Mouse (Mus musculus) c-Kit-negative CD71-positive TER-119-positive erythroid progenitor cells, embryonic 14.5 days (primary cell): Measurements from ENCODE around the gene Ccnq.
"Not testable (repeated sequence)": the region's sequence is repeated elsewhere in the genome, so short reads cannot be mapped to it uniquely, and the experiment has no call there.

ENCODE experiments used
- DNase-seq: peaks from one replicate; pipeline ENCODE4 v3.0.0-alpha.2; 2013; ENCODE audit warnings: low read depth, low spot score

Ccnq gene

GRCm38 (mm10) chr11:78762201-78762600 lies 10.7 kb upstream of the Ccnq start:
- no peak for DNase-seq

DNA sequence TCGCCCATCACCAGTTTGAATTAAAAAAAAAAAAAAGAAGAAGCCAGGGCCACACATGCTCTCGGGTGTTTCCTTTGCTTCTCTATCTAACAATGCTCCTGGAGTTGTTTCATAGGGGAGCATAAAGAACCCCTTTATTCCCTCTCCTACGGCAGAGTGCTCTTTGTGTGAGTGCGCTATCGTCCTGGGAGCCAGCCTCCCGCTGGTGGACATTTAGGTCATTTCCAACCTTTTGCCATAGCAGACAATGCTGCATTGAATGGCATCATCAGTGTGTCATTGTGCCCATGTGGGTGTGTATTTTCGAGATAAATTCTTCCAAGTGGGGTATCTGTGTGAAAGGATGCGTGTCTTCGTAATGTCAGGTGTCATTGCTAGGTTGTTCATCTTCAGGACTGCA lies 9.6 kb upstream of the Ccnq start:
- no peak for DNase-seq

DNA sequence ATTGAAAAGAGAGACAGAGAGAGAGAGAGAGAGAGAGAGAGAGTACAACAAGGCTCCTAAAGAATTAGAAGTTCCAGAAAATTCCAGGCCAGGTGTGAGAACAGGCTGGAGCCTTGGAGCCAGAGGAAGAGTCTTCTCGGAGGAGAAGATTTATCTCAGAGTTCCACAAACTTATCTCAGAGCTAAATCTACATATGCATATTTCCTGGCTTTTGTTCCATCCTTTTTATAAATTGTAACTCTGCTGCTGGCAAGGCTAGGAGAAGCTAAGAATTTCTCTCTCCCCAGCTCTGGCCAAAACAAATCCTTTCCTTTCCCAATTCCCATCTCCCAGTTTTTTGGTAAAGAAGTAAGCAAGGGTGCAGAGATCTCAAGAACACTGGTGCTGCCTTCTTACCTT lies 3.8 kb upstream of the Ccnq start:
- no peak for DNase-seq

GRCm38 (mm10) chr11:78754177-78754576 lies 2.6 kb upstream of the Ccnq start:
- DNase-seq, result not testable (repeated sequence)

- no peak for DNase-seq
Measured at GRCm38 (mm10) chr11:78753183-78753582, 1.7 kb upstream of the Ccnq start.

GRCm38 (mm10) chr11:78751843-78752203 lies 294 bp upstream of the Ccnq start:
- no peak for DNase-seq

DNA sequence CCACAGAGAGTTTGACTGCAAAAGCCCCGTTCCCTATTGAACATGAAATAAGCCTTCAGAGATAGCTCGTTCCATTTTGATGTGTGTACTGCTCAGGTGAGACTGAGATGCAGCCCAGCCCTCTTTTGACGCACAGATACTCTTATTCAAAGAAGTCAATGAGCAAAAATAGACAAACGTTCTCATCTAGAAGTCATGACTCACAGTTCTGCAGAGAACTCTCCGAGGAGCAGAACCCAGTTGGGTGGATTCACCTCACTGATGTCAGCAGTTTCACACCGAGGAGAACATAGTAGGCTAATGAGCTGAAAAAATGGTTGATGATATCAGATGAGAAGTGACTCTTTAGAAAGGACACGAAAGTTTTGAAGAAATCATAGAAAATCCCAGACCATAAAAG lies 5.3 kb downstream of the Ccnq start:
- DNase-seq, result no peak

DNA sequence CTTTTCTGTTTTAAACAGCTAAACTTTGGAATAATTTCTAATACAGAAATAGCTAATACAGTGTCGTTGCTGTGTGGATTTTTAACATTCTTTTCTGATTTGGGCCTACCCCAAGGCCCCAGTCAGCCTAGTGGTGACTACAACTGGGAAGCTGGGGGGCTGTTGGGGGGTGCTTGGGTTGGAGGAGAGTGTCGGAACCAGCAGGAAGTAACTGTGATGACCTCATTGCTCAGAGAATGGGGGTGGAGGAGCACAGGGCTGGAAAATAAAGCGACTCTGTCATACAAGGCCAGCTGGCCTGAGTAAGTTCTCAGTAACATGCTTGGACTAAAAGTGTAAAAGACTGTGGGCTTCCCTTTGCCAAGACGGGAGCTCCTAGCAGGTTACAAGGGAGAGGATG lies 6.1 kb downstream of the Ccnq start:
- DNase-seq, result no peak

GRCm38 (mm10) chr11:78742461-78742860 lies 9.1 kb downstream of the Ccnq start:
- DNase-seq, result no peak

- DNase-seq, result no peak
Measured at GRCm38 (mm10) chr11:78741958-78742357, 9.6 kb downstream of the Ccnq start.

- DNase-seq, result no peak
Measured at GRCm38 (mm10) chr11:78739361-78739760, 12.2 kb downstream of the Ccnq start.

DNA sequence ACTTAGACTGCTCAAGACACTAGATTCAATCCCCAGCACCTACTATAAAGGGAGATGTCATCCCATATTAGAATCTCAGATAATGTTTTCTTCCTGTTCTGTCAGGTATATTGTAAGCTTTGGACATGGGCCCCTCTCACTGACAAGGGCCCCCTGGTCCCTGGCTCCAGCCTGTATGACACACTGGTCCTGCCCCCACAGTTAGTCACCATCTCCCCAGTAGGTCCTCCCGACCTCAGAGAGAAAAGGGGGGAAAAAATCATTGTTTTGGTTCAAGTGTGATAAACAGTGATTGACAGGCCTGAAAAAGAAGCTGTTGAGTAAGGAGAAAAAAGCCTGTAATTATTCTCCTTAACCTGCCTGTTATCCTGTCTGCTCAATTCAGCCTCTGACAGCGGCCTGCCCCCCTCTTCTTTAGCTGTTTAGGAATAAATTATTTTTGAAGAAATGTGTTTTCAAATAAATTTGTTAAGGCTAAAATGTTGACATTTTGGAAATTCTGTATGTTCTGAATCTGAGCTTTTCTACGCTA lies 14.6 kb downstream of the Ccnq start:
- no peak for DNase-seq

DNA sequence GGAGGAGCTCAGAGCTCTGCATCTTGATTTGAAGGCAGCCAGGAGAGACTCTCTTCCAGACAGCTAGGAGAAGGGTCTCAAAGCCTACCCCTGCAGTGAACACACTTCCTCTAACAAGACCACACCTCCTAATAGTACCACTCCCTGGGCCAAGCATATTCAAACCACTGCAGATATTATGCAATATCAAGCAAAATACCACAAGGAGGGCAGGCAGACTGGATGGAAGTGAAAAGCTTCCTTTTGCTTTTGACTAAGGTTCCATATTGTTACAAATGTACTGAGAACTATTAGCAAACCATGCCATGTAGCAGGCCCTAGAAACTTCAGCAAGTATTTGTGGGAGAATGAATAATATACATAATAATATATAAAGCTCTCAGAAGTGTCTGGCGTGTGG lies 16.4 kb downstream of the Ccnq start:
- DNase-seq, result no peak

DNA sequence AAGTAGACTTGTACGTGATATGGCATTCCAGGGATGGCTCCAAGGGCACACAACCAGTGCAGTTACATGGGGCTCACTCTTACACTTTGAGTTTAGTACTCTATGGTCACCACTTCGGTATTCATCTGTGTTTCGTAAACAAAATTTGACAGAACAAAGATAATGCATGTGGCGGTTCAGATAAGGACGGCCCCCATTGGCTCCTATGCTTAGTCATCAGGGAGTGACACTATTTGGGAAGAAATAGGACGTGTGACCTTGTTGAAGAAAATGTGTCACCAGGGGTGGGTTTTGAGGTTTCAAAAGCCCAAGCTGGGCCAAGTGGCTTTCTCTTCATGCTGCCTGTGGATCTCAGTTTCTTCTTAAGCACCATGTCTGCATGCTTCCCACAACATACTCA lies 18.9 kb downstream of the Ccnq start:
- no peak for DNase-seq

DNA sequence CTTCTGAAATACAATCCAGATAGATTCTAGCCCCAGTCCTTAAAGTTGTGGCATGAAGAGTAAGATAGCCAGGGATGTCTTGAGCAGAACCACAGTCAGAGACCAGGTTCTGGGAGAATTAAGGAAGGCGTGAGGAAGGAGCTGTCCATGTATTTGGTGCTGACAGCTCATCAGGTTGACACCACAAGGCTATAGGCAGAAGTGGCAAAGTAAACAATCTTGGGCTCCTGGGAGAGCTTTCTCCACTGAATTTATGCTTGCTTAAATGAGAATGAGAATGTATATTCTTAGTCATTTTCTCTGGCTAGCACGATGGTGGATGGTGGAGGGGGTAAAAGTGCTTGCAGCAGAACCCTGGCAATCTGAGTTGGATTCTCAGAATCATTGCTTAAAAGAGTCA lies 20.6 kb downstream of the Ccnq start:
- DNase-seq, result no peak

DNA sequence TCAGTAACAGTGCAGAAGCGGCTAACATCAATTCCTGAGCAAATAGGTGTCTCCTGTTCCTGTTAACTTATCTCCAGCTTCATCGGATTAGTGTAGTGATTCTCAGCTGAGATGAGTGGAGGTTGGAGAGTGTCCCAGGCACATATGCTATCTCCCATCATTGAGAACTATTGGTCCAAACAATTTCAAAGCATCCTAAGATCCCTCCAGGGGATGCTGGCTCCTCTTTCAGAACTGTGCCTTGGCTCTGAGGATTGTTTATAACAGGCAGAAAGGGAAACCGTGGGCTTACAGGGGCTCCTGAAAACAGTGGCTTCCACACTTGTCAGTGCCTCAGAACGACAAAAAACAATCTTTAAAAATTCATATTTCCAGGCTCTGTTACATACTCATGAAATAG lies 23.5 kb downstream of the Ccnq start:
- DNase-seq, result no peak

- no peak for DNase-seq
Measured at GRCm38 (mm10) chr11:78726366-78726765, 25.2 kb downstream of the Ccnq start.

GRCm38 (mm10) chr11:78724792-78725191 lies 26.7 kb downstream of the Ccnq start:
- no peak for DNase-seq

DNA sequence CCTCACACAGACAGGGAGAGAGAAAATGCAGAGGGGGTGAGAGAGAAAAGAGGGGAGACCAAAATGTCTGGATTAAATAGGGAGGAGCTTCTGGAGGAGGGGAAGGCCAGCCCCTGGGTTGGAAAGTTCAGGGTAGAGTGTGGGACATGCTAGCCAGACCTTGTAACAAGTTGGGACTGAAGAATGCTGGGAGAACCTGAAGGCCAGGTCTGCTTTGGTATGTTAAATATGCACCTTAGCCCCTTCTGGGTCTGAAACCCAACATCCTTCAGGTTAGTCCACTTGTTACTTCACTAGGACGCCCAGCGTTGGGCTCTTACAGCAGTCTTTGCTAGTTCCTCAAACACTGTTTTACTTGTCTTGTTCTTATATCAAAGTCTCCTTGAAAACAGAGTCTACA lies 30.1 kb downstream of the Ccnq start:
- DNase-seq, result no peak

DNA sequence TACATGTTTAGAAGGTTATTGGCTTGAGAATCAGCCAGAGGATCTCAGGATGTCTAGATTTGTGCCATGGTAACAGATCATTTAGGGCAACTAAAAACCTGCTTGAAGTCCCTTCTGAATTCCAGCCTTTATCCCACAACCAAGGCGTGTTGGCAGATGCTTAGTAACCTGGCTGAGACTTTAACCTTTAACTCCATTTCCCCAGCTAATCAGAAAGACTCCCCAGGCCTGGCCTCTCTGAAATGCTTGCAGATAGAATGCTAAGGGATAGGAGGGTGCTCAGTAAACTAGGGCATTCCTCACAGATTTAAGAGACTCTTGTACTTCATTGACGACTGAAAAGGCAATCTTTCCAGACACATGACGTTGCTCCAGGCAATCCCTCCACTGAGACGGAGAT lies 33.9 kb downstream of the Ccnq start:
- no peak for DNase-seq

GRCm38 (mm10) chr11:78708642-78709041 lies 42.9 kb downstream of the Ccnq start:
- DNase-seq, result no peak

DNA sequence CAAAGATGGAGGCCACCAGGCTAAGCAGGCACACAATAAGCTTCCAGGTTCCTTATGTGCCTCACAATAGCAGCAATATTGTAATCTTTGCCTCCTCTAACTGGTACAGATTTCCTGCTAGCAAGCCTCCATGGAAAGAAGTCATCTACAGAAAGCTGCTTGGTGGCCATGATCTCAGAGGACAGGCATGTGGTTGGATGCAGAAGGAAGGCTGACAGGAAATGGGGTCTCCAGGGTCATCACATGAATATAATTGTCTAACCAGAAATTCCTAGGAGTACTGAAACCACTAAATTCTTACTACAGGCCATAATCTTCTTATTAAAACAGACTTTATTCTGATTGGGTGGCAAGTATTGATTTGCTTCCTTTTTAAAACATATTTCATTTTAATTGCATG lies 45.5 kb downstream of the Ccnq start:
- no peak for DNase-seq

GRCm38 (mm10) chr11:78703085-78703484 lies 48.4 kb downstream of the Ccnq start:
- no peak for DNase-seq

DNA sequence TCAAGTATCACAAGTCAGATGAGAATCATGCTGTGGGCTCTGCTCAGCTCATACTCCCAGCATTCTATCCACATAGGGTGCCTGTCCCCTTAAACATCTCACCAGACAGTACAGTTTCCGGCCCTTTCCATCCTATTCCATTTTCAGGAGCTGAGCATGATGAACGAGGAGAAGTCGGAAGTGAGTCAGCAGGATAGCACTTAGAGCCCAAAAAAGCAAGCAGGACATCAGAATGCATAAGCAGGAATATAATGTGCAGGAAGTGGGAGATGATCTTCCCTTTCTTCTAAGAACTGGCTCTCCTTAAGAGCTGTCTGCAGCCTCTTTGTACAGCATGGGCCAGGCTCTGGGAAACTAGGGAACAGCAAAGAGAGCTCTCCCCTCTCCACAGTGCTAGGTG lies 49.2 kb downstream of the Ccnq start:
- no peak for DNase-seq
